Comparison of ENCODE assay signal across 8 mouse cellular contexts in the genomic region with DNA sequence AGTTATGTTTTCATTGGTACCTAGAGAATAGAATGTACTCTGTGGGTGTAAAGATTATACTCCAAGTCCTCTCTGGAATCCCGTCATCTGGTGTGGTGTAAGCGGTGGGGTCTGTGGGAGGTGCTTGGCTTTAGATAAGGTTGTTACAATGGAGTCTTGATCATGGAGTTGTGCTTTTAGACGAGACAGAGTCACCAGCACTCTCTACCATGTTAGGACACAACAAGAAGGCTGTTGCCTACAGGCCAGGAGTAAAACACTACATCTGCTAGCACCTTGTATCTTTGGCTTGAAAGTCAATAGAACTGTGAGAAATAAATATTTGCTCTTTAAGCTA. TPM values are rescaled to one million over a fixed set of nuclear protein-coding genes. Genes with fewer than 3 reads are reported as not detected.
A peak's percentile ranks its signal among the peaks of the same experiment; 100 is the strongest.
DNase-seq lines count a peak whose midpoint lies in the region; ATAC-seq and TF ChIP-seq lines count a peak whose summit lies in the region.

No protein-coding gene starts in this region.

- WGBS in heart, embryonic 11.5 days (ENCODE audit: insufficient replicate concordance): 9% methylated on average over 3 of the region's 3 CpGs
- 69% methylated on average over 3 of the region's 3 CpGs for WGBS in limb, embryonic 14.5 days
- WGBS in limb, embryonic 10.5 days: 78% methylated on average over 3 of the region's 3 CpGs
- WGBS in embryonic facial prominence, embryonic 15.5 days: 49% methylated on average over 3 of the region's 3 CpGs

- ATAC-seq in heart, embryonic 11.5 days (replicated peaks; ENCODE audit: insufficient number of reproducible peaks, low FRiP score, low TSS enrichment): no peak
- no peak for ATAC-seq in limb, embryonic 14.5 days (ENCODE audit: low FRiP score, low read depth)
- no peak for ATAC-seq in embryonic facial prominence, embryonic 15.5 days (ENCODE audit: insufficient number of reproducible peaks, low FRiP score, low TSS enrichment, low read depth)
- peak; percentile 50 for ATAC-seq in megakaryocyte-erythroid progenitor cell, adult 5-6 weeks (replicated peaks; ENCODE audit: low FRiP score, low TSS enrichment, poor library complexity, severe bottlenecking)

- H3K4me2 ChIP-seq in heart, embryonic 11.5 days: 0 out of 2 replicates have a peak overlapping the region, but pooled peaks have one; percentile 57
- H3K4me2 ChIP-seq in limb, embryonic 14.5 days (replicated peaks; ENCODE audit: low read depth, low read length, severe bottlenecking): no peak overlapping the region
- H3K4me2 ChIP-seq in embryonic facial prominence, embryonic 15.5 days (replicated peaks): no peak overlapping the region

- H3K4me1 ChIP-seq in heart, embryonic 11.5 days (ENCODE audit: control insufficient read depth, insufficient read depth, low read length): peaks cover 67% of the 10 kb centered on the region
- peaks cover 19% of the 10 kb centered on the region for H3K4me1 ChIP-seq in limb, embryonic 14.5 days (ENCODE audit: control insufficient read depth, insufficient read depth, low read length)
- peaks cover 24% of the 10 kb centered on the region for H3K4me1 ChIP-seq in limb, embryonic 10.5 days
- peaks cover 26% of the 10 kb centered on the region for H3K4me1 ChIP-seq in embryonic facial prominence, embryonic 15.5 days

- no peak for TF ChIP-seq POLR2A in limb, embryonic 14.5 days (IDR thresholded peaks at IDR 0.05; ENCODE audit: borderline replicate concordance, extremely low read depth, insufficient read depth, insufficient read length)

- H3K9me3 ChIP-seq in heart, embryonic 11.5 days (replicated peaks; ENCODE audit: control insufficient read depth, low read length): no peaks in the 10 kb centered on the region
- no peaks in the 10 kb centered on the region for H3K9me3 ChIP-seq in limb, embryonic 14.5 days (ENCODE audit: control insufficient read depth, low read length)
- no peaks in the 10 kb centered on the region for H3K9me3 ChIP-seq in limb, embryonic 10.5 days (replicated peaks)
- H3K9me3 ChIP-seq in embryonic facial prominence, embryonic 15.5 days (replicated peaks): no peaks in the 10 kb centered on the region

- H3K27me3 ChIP-seq in heart, embryonic 11.5 days (ENCODE audit: control insufficient read depth, insufficient read depth, low read length): no peaks in the 10 kb centered on the region
- H3K27me3 ChIP-seq in limb, embryonic 14.5 days (ENCODE audit: control insufficient read depth, insufficient read depth, low read length): no peaks in the 10 kb centered on the region
- H3K27me3 ChIP-seq in limb, embryonic 10.5 days (ENCODE audit: low read depth, poor library complexity, severe bottlenecking): no peaks in the 10 kb centered on the region
- H3K27me3 ChIP-seq in embryonic facial prominence, embryonic 15.5 days: no peaks in the 10 kb centered on the region

- no peak overlapping the region for H3K9ac ChIP-seq in heart, embryonic 11.5 days (ENCODE audit: low read depth, low read length)
- no peak overlapping the region for H3K9ac ChIP-seq in limb, embryonic 14.5 days (ENCODE audit: low read depth, low read length, severe bottlenecking)
- no peak overlapping the region for H3K9ac ChIP-seq in embryonic facial prominence, embryonic 15.5 days

- no peak overlapping the region for H3K4me3 ChIP-seq in heart, embryonic 11.5 days (ENCODE audit: low read depth, low read length)
- no peak overlapping the region for H3K4me3 ChIP-seq in limb, embryonic 14.5 days (replicated peaks; ENCODE audit: low read length)
- H3K4me3 ChIP-seq in limb, embryonic 10.5 days: no peak overlapping the region
- no peak overlapping the region for H3K4me3 ChIP-seq in embryonic facial prominence, embryonic 15.5 days (replicated peaks)

- DNase-seq in heart, postnatal 4 days: no peak
- DNase-seq in limb, embryonic 14.5 days (ENCODE audit: low spot score): no peak
- DNase-seq in limb, embryonic 10.5 days (ENCODE audit: low spot score): no peak
- DNase-seq in right cerebral cortex, adult 18-20 months: no peak
- DNase-seq in spleen, postnatal 4 days (ENCODE audit: low spot score in 2 of 2): no peak

- peak overlapping the region; percentile 84 for H3K27ac ChIP-seq in heart, embryonic 11.5 days (ENCODE audit: low read depth, low read length)
- H3K27ac ChIP-seq in limb, embryonic 14.5 days (replicated peaks; ENCODE audit: low read depth, low read length): 0 out of 2 replicates have a peak overlapping the region, but pooled peaks have one; percentile 19
- H3K27ac ChIP-seq in limb, embryonic 10.5 days: no peak overlapping the region
- 0 out of 2 replicates have a peak overlapping the region, but pooled peaks have one; percentile 2 for H3K27ac ChIP-seq in embryonic facial prominence, embryonic 15.5 days (replicated peaks)

- H3K36me3 ChIP-seq in heart, embryonic 11.5 days (ENCODE audit: control insufficient read depth, insufficient read depth, low read length): no peaks in the 10 kb centered on the region
- no peaks in the 10 kb centered on the region for H3K36me3 ChIP-seq in limb, embryonic 14.5 days (ENCODE audit: control insufficient read depth, insufficient read depth, low read length)
- peaks cover 16% of the 10 kb centered on the region for H3K36me3 ChIP-seq in limb, embryonic 10.5 days
- H3K36me3 ChIP-seq in embryonic facial prominence, embryonic 15.5 days: no peaks in the 10 kb centered on the region

RNA-seq across cellular contexts. Expression of gene Ldhd, which starts 33.7 kb away (rescaled TPM):
- polyA plus RNA-seq in heart, embryonic 11.5 days (2014; fragmentation: Nextera tagmentation; extraction: Ambion mirVana): 0.39 and 0.52 TPM in 2 replicates
- 1 to 10 TPM; 2.7 to 3.8 TPM for total RNA-seq in heart, postnatal 4 days (2021)
- 0.77 and 1.1 TPM in 2 replicates for polyA plus RNA-seq in limb, embryonic 14.5 days (2012; rRNA removed)
- 0.35 and 0.74 TPM in 2 replicates for polyA plus RNA-seq in limb, embryonic 14.5 days (2014; fragmentation: Nextera tagmentation; extraction: Ambion mirVana)
- polyA plus RNA-seq in limb, embryonic 10.5 days (2016; fragmentation: Nextera tagmentation; extraction: Ambion mirVana): 0.11 and 0.25 TPM in 2 replicates
- 0.68 and 0.99 TPM in 2 replicates for polyA plus RNA-seq in embryonic facial prominence, embryonic 15.5 days (2015; fragmentation: Nextera tagmentation; extraction: Ambion mirVana)
- 0.15 and 1.1 TPM in 2 replicates for total RNA-seq in megakaryocyte-erythroid progenitor cell, adult 5-6 weeks (2014; fragmentation: Nextera tagmentation)
- 0.09 and 0.15 TPM in 2 replicates for total RNA-seq in megakaryocyte-erythroid progenitor cell, adult 5-6 weeks (2017)

RNA-seq across cellular contexts. Expression of gene Zfp1, which starts 46.7 kb away (rescaled TPM):
- 16.5 and 18.5 TPM in 2 replicates for polyA plus RNA-seq in heart, embryonic 11.5 days (2014; fragmentation: Nextera tagmentation; extraction: Ambion mirVana)
- 10 to 100 TPM; 10.1 to 10.5 TPM for total RNA-seq in heart, postnatal 4 days (2021)
- 18.3 and 20.8 TPM in 2 replicates for polyA plus RNA-seq in limb, embryonic 14.5 days (2012; rRNA removed)
- polyA plus RNA-seq in limb, embryonic 14.5 days (2014; fragmentation: Nextera tagmentation; extraction: Ambion mirVana): 20.7 and 24.7 TPM in 2 replicates
- polyA plus RNA-seq in limb, embryonic 10.5 days (2016; fragmentation: Nextera tagmentation; extraction: Ambion mirVana): 21.6 and 21.7 TPM in 2 replicates
- 22.3 and 25.9 TPM in 2 replicates for polyA plus RNA-seq in embryonic facial prominence, embryonic 15.5 days (2015; fragmentation: Nextera tagmentation; extraction: Ambion mirVana)
- total RNA-seq in megakaryocyte-erythroid progenitor cell, adult 5-6 weeks (2014; fragmentation: Nextera tagmentation): 13.5 and 13.9 TPM in 2 replicates
- total RNA-seq in megakaryocyte-erythroid progenitor cell, adult 5-6 weeks (2017): 3.6 and 11.5 TPM in 2 replicates
